Mouse (Mus musculus): ENCODE measurements around the gene Plekhm3.

DNA sequence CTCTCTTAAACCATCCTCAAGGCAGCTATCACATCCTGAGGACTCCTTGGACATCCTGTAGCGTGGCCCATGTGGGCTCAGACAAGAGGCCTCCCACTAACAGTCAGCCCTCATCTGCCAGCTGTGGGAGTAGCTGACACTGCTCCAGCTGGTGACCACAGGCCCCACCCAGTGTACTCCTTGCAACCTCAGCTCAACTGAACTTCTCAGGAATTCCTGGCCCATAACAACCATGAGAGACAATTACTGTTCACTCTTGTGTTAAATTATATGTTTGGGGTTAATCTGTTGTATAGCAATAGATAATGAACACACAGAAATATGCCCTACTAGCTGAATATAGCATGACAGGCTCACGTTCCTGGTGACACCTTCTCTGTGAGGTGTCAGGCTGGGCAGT lies 104.4 kb downstream of the Plekhm3 start:
- TF ChIP-seq GATA1 (IDR thresholded peaks at IDR 0.05; ENCODE audit: low read length): no peak
- no peak for TF ChIP-seq TAL1 (IDR thresholded peaks at IDR 0.05; ENCODE audit: low read length)

All from erythroblast, embryonic 14.5 days (primary cell).